Mouse (Mus musculus): ENCODE measurements around the gene Snrpf. TPM values are rescaled to one million over a fixed set of nuclear protein-coding genes. Genes with fewer than 3 reads are reported as not detected.

Snrpf gene
- total and polyA plus RNA-seq, 3 experiments: 54.7 to 138 (median 85.8) TPM

DNA sequence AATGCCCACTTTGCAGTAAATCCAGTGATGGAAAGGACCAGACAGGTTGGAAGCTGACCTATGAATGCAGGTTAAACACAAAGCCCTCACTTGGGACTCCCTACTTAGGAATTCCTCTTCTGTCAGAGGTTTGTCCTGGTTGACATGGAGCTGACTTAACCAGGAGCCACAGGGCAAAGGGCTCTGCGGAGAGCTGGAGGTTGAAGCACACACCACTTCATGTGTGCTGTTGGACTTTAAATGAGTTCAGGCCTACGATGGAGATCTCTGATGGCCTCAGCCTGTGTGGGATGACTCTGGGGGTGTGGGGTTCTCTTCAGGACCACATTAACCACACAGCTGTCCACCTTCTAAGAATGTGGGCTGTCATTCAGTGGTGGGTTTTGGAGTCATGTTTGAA is 51.2 kb downstream of the Snrpf start:
- no peak overlapping the region for H3K4me3 ChIP-seq (ENCODE audit: low read depth, low read length)
- no peak for ATAC-seq (ENCODE audit: extremely low read depth, insufficient number of reproducible peaks, low FRiP score, poor library complexity, severe bottlenecking)

More for the DNA sequence above, 51.2 kb downstream of the Snrpf start:
- DNase-seq (ENCODE audit: low spot score): no peak
- Histone ChIP-seq H3K9me3 (replicated peaks) (no peaks in the 10 kb centered on the region), H3K27me3 (ENCODE audit: insufficient read depth, low read length) (peaks cover 19% of the 10 kb centered on the region), H3K4me1 (ENCODE audit: insufficient read depth, low read depth, low read length) (peaks cover 6% of the 10 kb centered on the region; the same call in 1 of the 2 replicates), H3K36me3 (replicated peaks) (no peaks in the 10 kb centered on the region)
- TF ChIP-seq GATA1 (IDR thresholded peaks at IDR 0.05; ENCODE audit: borderline replicate concordance, low read length): no peak
- TF ChIP-seq POLR2AphosphoS5 (IDR thresholded peaks at IDR 0.05; ENCODE audit: insufficient replicate concordance, low read depth, low read length): no peak
- no peak for TF ChIP-seq TAL1 (conservative IDR thresholded peaks at IDR 0.05; ENCODE audit: low read depth, low read length)
- TF ChIP-seq CTCF (IDR thresholded peaks at IDR 0.05; ENCODE audit: low read depth, low read length): no peak
- TF ChIP-seq GATA2 (IDR thresholded peaks at IDR 0.05; ENCODE audit: borderline replicate concordance, low read depth, low read length): no peak

Other genes with a start within 250 kb of the Snrpf start
- gene Lta4h, start 136.3 kb downstream of the Snrpf start, total RNA-seq (2014; fragmentation: Nextera tagmentation): 57.5 and 90.6 TPM in 2 replicates
- gene Lta4h, start 136.3 kb downstream of the Snrpf start, total RNA-seq (2017): 75.6 and 81.1 TPM in 2 replicates
- 144 and 180 TPM in 2 replicates for gene Lta4h, start 136.3 kb downstream of the Snrpf start, polyA plus RNA-seq (2012)
- gene Hal, start 100.9 kb downstream of the Snrpf start, total RNA-seq (2014; fragmentation: Nextera tagmentation): not detected in 2 replicates
- gene Hal, start 100.9 kb downstream of the Snrpf start, total RNA-seq (2017): 0.06 and 0.11 TPM in 2 replicates
- gene Hal, start 100.9 kb downstream of the Snrpf start, polyA plus RNA-seq (2012): not detected in 2 replicates
- not detected in 2 replicates for gene Amdhd1, start 49.7 kb downstream of the Snrpf start, total RNA-seq (2014; fragmentation: Nextera tagmentation)
- gene Amdhd1, start 49.7 kb downstream of the Snrpf start, total RNA-seq (2017): not detected in 2 replicates
- gene Amdhd1, start 49.7 kb downstream of the Snrpf start, polyA plus RNA-seq (2012): not detected in 2 replicates
- not detected in 2 replicates for gene Ccdc38, start 49.1 kb downstream of the Snrpf start, total RNA-seq (2014; fragmentation: Nextera tagmentation)
- gene Ccdc38, start 49.1 kb downstream of the Snrpf start, total RNA-seq (2017): 0.11 and 0.23 TPM in 2 replicates
- not detected in 2 replicates for gene Ccdc38, start 49.1 kb downstream of the Snrpf start, polyA plus RNA-seq (2012)
- gene Ntn4, start 51.0 kb upstream of the Snrpf start, total RNA-seq (2014; fragmentation: Nextera tagmentation): 41.5 TPM in 1 of 2 replicates, not detected in the other
- 0.16 TPM in 1 of 2 replicates, not detected in the other for gene Ntn4, start 51.0 kb upstream of the Snrpf start, total RNA-seq (2017)
- gene Ntn4, start 51.0 kb upstream of the Snrpf start, polyA plus RNA-seq (2012): not detected in 2 replicates
- gene Usp44, start 241.8 kb upstream of the Snrpf start, total RNA-seq (2014; fragmentation: Nextera tagmentation): 13.7 and 15.0 TPM in 2 replicates
- gene Usp44, start 241.8 kb upstream of the Snrpf start, total RNA-seq (2017): 5.1 and 6.2 TPM in 2 replicates
- gene Usp44, start 241.8 kb upstream of the Snrpf start, polyA plus RNA-seq (2012): 1.6 and 2.5 TPM in 2 replicates

All from G1E (cell line).